Mouse (Mus musculus) stomach, postnatal 0 days (tissue): ENCODE measurements around the gene Nxph4.

Experiments used
- CTCF ChIP-seq: IDR thresholded peaks from 2 replicates; pipeline ENCODE4 v1.5.1; 2016; ENCODE audit warnings: antibody characterized with exemption, low read depth, mild to moderate bottlenecking, moderate library complexity
- EP300 ChIP-seq: optimal IDR thresholded peaks from 2 replicates; pipeline ENCODE3; 2016; ENCODE audit warnings: antibody characterized with exemption

DNA sequence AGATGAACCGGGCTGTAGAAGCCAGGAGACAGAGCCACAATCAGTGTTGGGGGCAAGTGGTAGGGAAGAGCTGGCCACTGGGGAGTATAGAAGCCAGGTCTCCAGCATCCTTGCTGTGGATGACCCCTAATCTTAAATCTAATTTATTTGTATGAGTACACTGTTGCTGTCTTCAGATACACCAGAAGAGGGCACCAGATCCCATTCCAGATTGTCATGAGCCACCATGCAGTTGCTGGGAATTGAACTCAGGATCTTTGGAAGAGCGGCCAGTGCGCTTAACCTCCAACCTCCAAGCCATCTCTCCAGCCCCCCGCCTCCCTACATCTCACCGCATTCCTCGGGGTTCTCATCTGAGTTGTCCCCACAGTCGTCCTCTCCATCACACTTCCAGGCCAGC is 12.1 kb upstream of the Nxph4 start:
- TF ChIP-seq CTCF (peak; percentile 66), EP300 (no peak)
